Mouse (Mus musculus) cortical plate, adult 2 months (tissue): ENCODE results near the gene Iqch.

Experiments used
- CTCF ChIP-seq: fragments of 200-500 bp; IDR thresholded peaks from 2 replicates; pipeline ENCODE4 v1.5.1; 2011; ENCODE audit warnings: mild to moderate bottlenecking, control low read depth, low read length; ENCODE audit not compliant: insufficient read depth; ENCODE audit errors: extremely low read depth
- POLR2A ChIP-seq: fragments of 200-500 bp; IDR thresholded peaks from 2 replicates; pipeline ENCODE4 v1.6.1; 2011; ENCODE audit warnings: mild to moderate bottlenecking, low read length, control low read depth; ENCODE audit not compliant: insufficient read depth; ENCODE audit errors: extremely low read depth

GRCm38 (mm10) chr9:63398611-63399462 is 203.5 kb downstream of the Iqch start, which contains the start of gene 2300009A05Rik:
- peak; percentile 86 for TF ChIP-seq POLR2A
- no peak for TF ChIP-seq CTCF
